Mouse (Mus musculus) heart, embryonic 12.5 days (tissue): ENCODE data around the gene Glrx5. TPM values are rescaled to one million over a fixed set of nuclear protein-coding genes. Genes with fewer than 3 reads are reported as not detected.

ENCODE experiments used
- ATAC-seq: fragments of 200-750 bp; cut with Nextera tagmentation; 2 replicates; pipeline ENCODE4 v1.8.0; 2017; ENCODE audit warnings: moderate TSS enrichment, moderate library complexity; ENCODE audit not compliant: insufficient number of reproducible peaks, low FRiP score
- H3K27ac ChIP-seq: fragments of 300-500 bp; sonication (generic); 2 replicates; pipeline ENCODE4 v1.5.1; 2016; ENCODE audit warnings: mild to moderate bottlenecking, moderate library complexity; ENCODE audit not compliant: poor library complexity, severe bottlenecking
- H3K27me3 ChIP-seq: fragments of 300-500 bp; sonication (generic); replicated peaks from 2 replicates; pipeline ENCODE4 v1.6.1; 2016; ENCODE audit warnings: mild to moderate bottlenecking, moderate library complexity
- H3K36me3 ChIP-seq: fragments of 300-500 bp; sonication (generic); 2 replicates; pipeline ENCODE4 v1.6.1; 2016; ENCODE audit warnings: mild to moderate bottlenecking, moderate library complexity
- H3K4me1 ChIP-seq: fragments of 300-500 bp; sonication (generic); replicated peaks from 2 replicates; pipeline ENCODE4 v1.6.1; 2016; ENCODE audit warnings: mild to moderate bottlenecking
- H3K4me2 ChIP-seq: fragments of 300-500 bp; sonication (generic); 2 replicates; pipeline ENCODE4 v1.6.1; 2016; ENCODE audit warnings: mild to moderate bottlenecking, moderate library complexity
- H3K4me3 ChIP-seq: fragments of 300-500 bp; sonication (generic); 2 replicates; pipeline ENCODE4 v1.5.1; 2016; ENCODE audit warnings: mild to moderate bottlenecking
- H3K9ac ChIP-seq: fragments of 300-500 bp; sonication (generic); 2 replicates; pipeline ENCODE4 v1.6.1; 2016; ENCODE audit warnings: mild to moderate bottlenecking, moderate library complexity
- H3K9me3 ChIP-seq: fragments of 300-500 bp; sonication (generic); replicated peaks from 2 replicates; pipeline ENCODE4 v1.6.1; 2016; ENCODE audit warnings: mild to moderate bottlenecking, moderate library complexity
- WGBS: fragments of 180-500 bp; shearing (Covaris S2); methylation state at CpG from one replicate; pipeline ENCODE4 v1.1.7; 2016; 5-methylcytosine and 5-hydroxymethylcytosine counted together
- polyA plus RNA-seq: library from polyadenylated mRNA; unstranded; fragments of >200 nt; fragmentation: Nextera tagmentation; extraction: Ambion mirVana; gene quantifications from 2 replicates; pipeline ENCODE4 v1.2.1, GENCODE M21; 2016

Glrx5 gene
- polyA plus RNA-seq, 1 experiment from 2014 or later: 206 TPM

- no peak overlapping the region for H3K4me2 ChIP-seq
- 11% methylated on average over 4 of the region's 4 CpGs for WGBS
- no peaks in the 10 kb centered on the region; the same call in 1 of the 2 replicates for H3K9me3 ChIP-seq
- no peak overlapping the region for H3K27ac ChIP-seq
- no peaks in the 10 kb centered on the region for H3K4me1 ChIP-seq
- H3K27me3 ChIP-seq: no peaks in the 10 kb centered on the region
- H3K4me3 ChIP-seq: no peak overlapping the region
- H3K36me3 ChIP-seq: peaks cover 4% of the 10 kb centered on the region; the same call in 1 of the 2 replicates
- no peak overlapping the region for H3K9ac ChIP-seq
- ATAC-seq: no peak
Measured at GRCm38 (mm10) chr12:105050898-105051297, 18.4 kb downstream of the Glrx5 start.

DNA sequence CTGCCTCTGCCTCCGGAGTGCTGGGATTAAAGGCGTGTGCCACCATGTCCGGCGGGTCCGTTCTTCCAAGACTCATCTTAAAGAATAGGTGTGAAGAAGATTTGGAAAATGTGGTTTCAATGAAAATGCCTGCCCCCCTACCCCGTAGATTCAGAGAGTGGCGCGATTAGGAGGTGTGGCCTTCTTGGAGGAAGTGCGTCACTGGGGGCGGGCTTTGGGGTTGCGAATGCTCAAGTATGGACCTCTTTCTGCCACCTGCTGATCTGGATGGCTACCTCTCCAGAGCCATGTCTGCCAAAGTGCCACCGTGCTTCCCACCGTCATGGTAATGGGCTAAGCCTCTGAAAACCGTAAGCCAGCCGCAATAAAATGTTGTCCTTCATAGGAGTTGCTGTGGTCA is 21.6 kb downstream of the Glrx5 start:
- Histone ChIP-seq H3K36me3 (no peaks in the 10 kb centered on the region), H3K4me2 (no peak overlapping the region), H3K4me1 (no peaks in the 10 kb centered on the region), H3K27me3 (no peaks in the 10 kb centered on the region), H3K4me3 (no peak overlapping the region), H3K9me3 (no peaks in the 10 kb centered on the region), H3K9ac (no peak overlapping the region), H3K27ac (no peak overlapping the region)
- ATAC-seq: no peak
- WGBS: 89% methylated on average over 15 of the region's 15 CpGs

DNA sequence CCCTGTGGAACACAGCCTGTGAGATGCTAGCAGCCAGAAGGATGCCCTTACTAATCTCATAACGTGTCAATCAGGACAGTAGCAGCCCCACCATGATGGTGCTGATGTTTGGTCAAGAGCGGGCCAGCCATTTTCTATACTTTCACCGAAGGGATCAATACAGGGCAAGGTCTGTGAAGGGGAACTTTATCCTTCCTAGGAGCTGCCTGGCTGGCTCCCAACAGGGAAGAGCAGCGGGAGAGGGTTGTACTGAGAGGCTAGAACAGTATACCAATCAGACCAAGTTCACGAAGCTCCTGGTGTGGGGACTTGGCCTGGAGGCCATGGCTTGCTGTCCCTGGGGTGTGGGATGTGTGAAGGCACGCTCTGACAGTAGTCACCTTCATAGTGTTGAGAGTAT is 22.8 kb downstream of the Glrx5 start:
- ATAC-seq: no peak
- H3K36me3 ChIP-seq: no peaks in the 10 kb centered on the region
- H3K4me1 ChIP-seq: no peaks in the 10 kb centered on the region
- 71% methylated on average over 6 of the region's 6 CpGs for WGBS
- no peaks in the 10 kb centered on the region for H3K9me3 ChIP-seq
- no peak overlapping the region for H3K4me3 ChIP-seq
- no peak overlapping the region for H3K27ac ChIP-seq
- no peak overlapping the region for H3K4me2 ChIP-seq
- no peaks in the 10 kb centered on the region for H3K27me3 ChIP-seq
- no peak overlapping the region for H3K9ac ChIP-seq

GRCm38 (mm10) chr12:105060006-105060405 is 27.5 kb downstream of the Glrx5 start:
- Histone ChIP-seq H3K36me3 (no peaks in the 10 kb centered on the region), H3K9ac (no peak overlapping the region), H3K27me3 (no peaks in the 10 kb centered on the region), H3K4me2 (no peak overlapping the region), H3K9me3 (no peaks in the 10 kb centered on the region), H3K4me1 (no peaks in the 10 kb centered on the region), H3K4me3 (no peak overlapping the region), H3K27ac (no peak overlapping the region)
- ATAC-seq: no peak
- 78% methylated on average over 2 of the region's 2 CpGs for WGBS

- Histone ChIP-seq H3K4me2 (no peak overlapping the region), H3K4me1 (no peaks in the 10 kb centered on the region), H3K27ac (no peak overlapping the region), H3K36me3 (no peaks in the 10 kb centered on the region), H3K4me3 (no peak overlapping the region), H3K27me3 (no peaks in the 10 kb centered on the region), H3K9ac (no peak overlapping the region), H3K9me3 (no peaks in the 10 kb centered on the region)
- WGBS: 50% methylated on average over 28 of the region's 28 CpGs
- ATAC-seq: no peak
Measured at GRCm38 (mm10) chr12:105063201-105064134, 31.0 kb downstream of the Glrx5 start.

DNA sequence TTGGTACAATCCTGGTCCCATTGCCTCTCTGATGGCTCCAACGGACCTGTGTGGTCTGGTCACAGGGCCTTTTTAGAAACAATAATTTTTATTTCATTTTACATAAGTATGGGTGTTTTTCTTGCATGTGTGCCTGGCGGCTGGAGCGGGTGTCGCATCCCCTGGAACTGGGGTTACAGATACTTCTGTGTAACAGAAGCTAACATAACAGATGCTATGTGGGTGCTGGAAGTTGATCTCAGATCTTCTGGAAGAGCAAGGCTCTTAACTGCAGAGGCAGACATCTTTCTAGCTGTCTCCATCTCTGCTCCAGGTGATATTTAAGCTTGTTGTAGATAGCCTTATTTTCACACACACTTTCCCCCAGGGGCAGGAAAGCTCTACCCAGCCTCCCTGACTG is 31.7 kb downstream of the Glrx5 start:
- no peak overlapping the region for H3K9ac ChIP-seq
- no peaks in the 10 kb centered on the region for H3K27me3 ChIP-seq
- no peaks in the 10 kb centered on the region for H3K4me1 ChIP-seq
- H3K36me3 ChIP-seq: no peaks in the 10 kb centered on the region
- H3K9me3 ChIP-seq: no peaks in the 10 kb centered on the region
- H3K4me2 ChIP-seq: no peak overlapping the region
- WGBS: 74% methylated on average over 4 of the region's 4 CpGs
- ATAC-seq: no peak
- no peak overlapping the region for H3K27ac ChIP-seq
- H3K4me3 ChIP-seq: no peak overlapping the region

GRCm38 (mm10) chr12:105065119-105065518 is 32.6 kb downstream of the Glrx5 start:
- no peak for ATAC-seq
- Histone ChIP-seq H3K9me3 (no peaks in the 10 kb centered on the region), H3K27me3 (no peaks in the 10 kb centered on the region), H3K27ac (no peak overlapping the region), H3K4me2 (no peak overlapping the region), H3K9ac (no peak overlapping the region), H3K4me3 (no peak overlapping the region), H3K4me1 (no peaks in the 10 kb centered on the region), H3K36me3 (no peaks in the 10 kb centered on the region)
- WGBS: 67% methylated on average over 7 of the region's 7 CpGs

DNA sequence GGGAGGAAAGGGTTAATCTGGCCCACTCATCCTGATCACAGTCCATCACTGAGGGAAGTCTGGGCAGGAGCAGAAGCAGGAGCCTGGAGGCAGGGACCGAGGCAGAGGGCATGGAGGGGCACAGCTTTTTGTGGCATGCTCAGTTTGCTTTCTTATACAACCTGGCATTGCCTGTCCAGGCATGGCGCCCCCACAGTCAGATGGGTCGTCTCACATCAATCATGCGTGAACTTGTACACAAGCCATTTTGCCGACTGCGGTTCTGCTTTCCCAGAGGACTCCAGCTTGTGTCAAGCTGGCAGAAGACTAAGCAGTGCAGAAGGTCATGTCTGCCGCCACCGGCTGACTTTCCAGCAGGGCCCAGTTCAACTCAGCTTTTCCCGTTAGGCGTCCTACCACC is 34.0 kb downstream of the Glrx5 start:
- ATAC-seq: no peak
- 77% methylated on average over 10 of the region's 10 CpGs for WGBS
- Histone ChIP-seq H3K36me3 (no peaks in the 10 kb centered on the region), H3K27me3 (no peaks in the 10 kb centered on the region), H3K4me3 (no peak overlapping the region), H3K9ac (no peak overlapping the region), H3K4me2 (no peak overlapping the region), H3K27ac (no peak overlapping the region), H3K9me3 (no peaks in the 10 kb centered on the region), H3K4me1 (no peaks in the 10 kb centered on the region)

DNA sequence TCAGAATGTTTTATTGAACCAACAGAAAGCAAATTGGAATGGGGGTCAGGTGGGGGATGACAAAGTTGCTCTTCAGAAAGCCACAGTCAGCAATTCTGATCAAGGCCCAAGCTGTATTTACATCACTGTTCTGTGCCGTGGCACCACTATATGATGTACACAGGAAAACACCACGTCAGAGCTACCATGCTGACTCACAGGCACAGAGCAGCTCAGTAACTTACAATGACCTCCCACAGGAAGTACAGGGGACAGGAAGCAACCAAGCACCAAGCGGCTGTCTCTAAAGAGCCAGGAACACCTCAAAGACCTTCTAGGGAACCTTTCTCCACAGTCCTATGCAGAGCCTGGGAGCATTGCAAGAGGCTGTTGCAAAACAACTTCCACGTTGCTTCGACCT is 36.4 kb downstream of the Glrx5 start:
- Histone ChIP-seq H3K4me2 (no peak overlapping the region), H3K4me1 (no peaks in the 10 kb centered on the region), H3K4me3 (no peak overlapping the region), H3K9ac (no peak overlapping the region), H3K27me3 (no peaks in the 10 kb centered on the region), H3K9me3 (no peaks in the 10 kb centered on the region), H3K36me3 (no peaks in the 10 kb centered on the region), H3K27ac (no peak overlapping the region)
- no peak for ATAC-seq
- WGBS: 70% methylated on average over 5 of the region's 5 CpGs

DNA sequence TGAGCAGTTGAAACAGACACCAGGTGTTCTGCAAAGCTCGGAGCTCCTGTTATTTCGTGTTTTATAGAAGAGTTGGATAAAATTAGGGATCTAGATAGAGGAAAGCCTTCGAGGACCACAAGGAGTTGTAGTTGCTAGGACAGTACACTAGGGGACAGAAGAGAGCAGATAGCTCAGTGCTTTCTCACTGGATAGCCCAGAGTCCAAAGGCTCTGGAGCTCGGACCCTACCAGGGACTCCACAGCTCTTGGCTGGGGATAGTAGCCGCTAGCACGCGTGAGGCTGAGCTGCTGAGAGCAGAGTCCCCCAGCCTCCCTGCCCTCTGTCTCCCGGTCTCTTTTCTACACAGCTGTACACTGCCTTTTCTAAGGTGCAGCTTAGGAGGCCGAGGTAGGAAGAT is 41.2 kb downstream of the Glrx5 start:
- Histone ChIP-seq H3K27me3 (0 out of 2 replicates have a peak, but pooled peaks cover 6% of the 10 kb centered on the region), H3K4me1 (no peaks in the 10 kb centered on the region), H3K27ac (no peak overlapping the region), H3K36me3 (no peaks in the 10 kb centered on the region), H3K4me3 (no peak overlapping the region), H3K9ac (no peak overlapping the region), H3K4me2 (no peak overlapping the region), H3K9me3 (no peaks in the 10 kb centered on the region)
- ATAC-seq: no peak
- 28% methylated on average over 9 of the region's 9 CpGs for WGBS

- Histone ChIP-seq H3K4me3 (no peak overlapping the region), H3K4me1 (no peaks in the 10 kb centered on the region), H3K9ac (no peak overlapping the region), H3K27me3 (0 out of 2 replicates have a peak, but pooled peaks cover 6% of the 10 kb centered on the region), H3K36me3 (no peaks in the 10 kb centered on the region), H3K9me3 (no peaks in the 10 kb centered on the region), H3K4me2 (no peak overlapping the region), H3K27ac (no peak overlapping the region)
- WGBS: 64% methylated on average over 7 of the region's 7 CpGs
- ATAC-seq: no peak
Measured at GRCm38 (mm10) chr12:105075496-105075895, 43.0 kb downstream of the Glrx5 start.

DNA sequence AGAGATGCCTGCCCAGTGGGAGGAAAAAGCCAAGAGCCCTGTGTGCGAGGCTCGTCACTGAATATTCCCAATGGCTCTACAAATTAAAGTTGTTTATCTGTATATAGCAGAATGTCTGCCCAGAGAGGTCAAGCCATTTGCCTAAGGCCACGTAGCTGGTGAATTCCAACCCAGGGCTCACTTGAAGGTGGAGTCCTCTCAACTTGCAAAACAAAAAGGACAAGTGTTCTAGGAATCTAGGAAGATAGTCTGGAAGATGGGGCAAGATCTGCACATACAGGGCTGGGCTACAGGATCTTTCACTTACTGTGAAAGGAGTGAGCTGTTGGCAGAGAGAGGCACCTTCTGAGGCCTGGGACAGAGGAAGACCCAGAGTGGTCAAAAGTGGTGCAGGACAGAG is 44.0 kb downstream of the Glrx5 start:
- 84% methylated on average over 3 of the region's 3 CpGs for WGBS
- no peak overlapping the region for H3K9ac ChIP-seq
- no peaks in the 10 kb centered on the region for H3K9me3 ChIP-seq
- no peak overlapping the region for H3K27ac ChIP-seq
- no peak overlapping the region for H3K4me2 ChIP-seq
- H3K36me3 ChIP-seq: no peaks in the 10 kb centered on the region
- H3K4me3 ChIP-seq: no peak overlapping the region
- no peaks in the 10 kb centered on the region for H3K4me1 ChIP-seq
- 0 out of 2 replicates have a peak, but pooled peaks cover 6% of the 10 kb centered on the region for H3K27me3 ChIP-seq
- no peak for ATAC-seq
